Mouse (Mus musculus): ENCODE measurements around the gene Sftpa1.

The Sftpa1 gene

DNA sequence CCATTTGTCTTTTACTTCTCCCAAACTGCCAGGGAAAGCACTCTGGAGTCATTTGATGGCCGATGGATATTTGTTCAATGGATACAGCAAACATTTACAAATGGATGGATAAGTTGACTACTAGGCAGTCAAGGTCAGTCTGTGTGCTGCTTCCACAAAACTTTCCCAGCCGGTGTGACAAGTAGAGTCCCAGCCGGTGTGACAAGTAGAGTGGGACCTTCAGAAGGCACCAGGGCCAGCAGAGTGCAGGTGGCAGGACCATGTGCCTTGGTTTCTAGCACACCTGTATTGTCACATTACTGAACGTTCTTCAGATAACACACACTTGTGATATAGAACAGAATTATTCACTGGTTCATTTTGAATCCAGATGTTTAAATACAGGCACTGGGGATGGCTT, 28.5 kb downstream of the Sftpa1 start:
- no peak for DNase-seq (ENCODE audit: extremely low spot score, low spot score)

DNA sequence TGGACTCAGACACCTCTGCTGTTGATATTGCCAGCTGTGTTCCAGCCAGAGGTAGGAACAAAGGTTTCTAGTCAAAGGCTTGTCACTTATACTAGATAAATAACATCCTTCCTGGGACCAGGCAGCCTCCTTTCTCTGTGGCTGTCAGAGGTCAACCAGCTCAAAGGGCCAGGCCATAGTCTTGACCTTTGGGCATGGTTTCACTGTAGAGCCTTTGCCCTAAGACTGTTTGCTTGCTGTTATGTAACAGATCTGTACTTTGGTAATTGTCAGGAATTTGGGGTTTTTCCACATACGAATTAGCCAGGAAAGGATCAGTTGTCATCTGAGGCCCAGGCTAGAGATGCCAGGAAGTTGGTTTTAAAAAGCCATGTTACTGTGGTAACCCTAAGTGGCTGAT, 29.2 kb downstream of the Sftpa1 start:
- no peak for DNase-seq (ENCODE audit: extremely low spot score, low spot score)

DNA sequence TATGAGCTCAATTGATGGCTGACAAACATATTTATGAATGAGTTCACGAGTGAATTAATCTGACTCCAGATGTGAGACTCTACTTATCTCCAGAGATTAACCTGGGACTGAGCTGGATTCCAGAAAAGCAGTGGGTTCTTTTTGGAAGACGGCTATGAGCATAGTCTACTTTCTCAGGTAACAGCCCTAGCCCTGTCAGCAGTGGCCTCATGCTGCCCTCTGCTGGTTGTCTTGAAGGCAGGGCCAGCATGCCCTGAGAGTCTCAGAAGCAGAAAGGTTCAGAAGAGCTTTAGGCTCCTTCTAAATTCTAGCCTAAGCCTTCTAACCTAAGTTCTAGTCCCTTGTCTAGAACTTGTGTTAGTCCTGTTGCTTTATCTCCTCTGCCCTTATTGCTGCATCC, 31.1 kb downstream of the Sftpa1 start:
- DNase-seq (ENCODE audit: extremely low spot score, low spot score): peak; percentile 21

DNA sequence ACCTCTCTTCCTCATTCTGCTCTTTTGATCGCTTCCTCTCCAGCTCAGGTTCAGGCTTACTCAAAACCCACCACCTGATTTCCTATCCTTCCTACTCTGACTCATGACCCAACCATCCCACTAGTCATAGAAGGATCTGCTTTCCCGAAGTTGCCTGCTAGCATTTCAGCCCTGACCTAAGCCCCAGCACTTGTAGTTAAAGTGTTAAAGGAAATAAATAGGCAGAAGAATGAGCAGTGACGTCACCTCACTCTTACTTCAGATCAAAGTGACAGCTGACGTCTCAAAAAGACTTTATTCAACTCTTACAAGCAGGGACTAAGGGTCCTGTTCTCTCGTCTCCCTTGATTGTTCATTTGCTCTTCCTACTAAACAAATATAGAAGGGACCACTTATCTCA, 35.7 kb downstream of the Sftpa1 start:
- DNase-seq (ENCODE audit: extremely low spot score, low spot score): no peak

GRCm38 (mm10) chr14:41168567-41168966, 37.0 kb downstream of the Sftpa1 start:
- no peak for DNase-seq (ENCODE audit: extremely low spot score, low spot score)

GRCm38 (mm10) chr14:41170514-41170913, 38.9 kb downstream of the Sftpa1 start:
- DNase-seq (ENCODE audit: extremely low spot score, low spot score): no peak

GRCm38 (mm10) chr14:41174802-41175201, 43.2 kb downstream of the Sftpa1 start:
- DNase-seq (ENCODE audit: extremely low spot score, low spot score): no peak

GRCm38 (mm10) chr14:41185059-41185821, 53.7 kb downstream of the Sftpa1 start, which contains the start of gene Sftpd:
Sftpd (minus strand) TSS chr14:41185149.
- no peak for DNase-seq (ENCODE audit: extremely low spot score, low spot score)
